Mouse (Mus musculus): ENCODE results near the gene Sema5b. TPM values are rescaled to one million over a fixed set of nuclear protein-coding genes. Genes with fewer than 3 reads are reported as not detected.

Sema5b gene
- total RNA-seq, 1 experiment from 2014 or later = not detected

GRCm38 (mm10) chr16:35613851-35614804 is 73.2 kb downstream of the Sema5b start:
- no peak for ATAC-seq (ENCODE audit: extremely low read depth, insufficient number of reproducible peaks, low FRiP score, poor library complexity, severe bottlenecking)

GRCm38 (mm10) chr16:35617732-35618131 is 76.8 kb downstream of the Sema5b start:
- ATAC-seq (ENCODE audit: extremely low read depth, insufficient number of reproducible peaks, low FRiP score, poor library complexity, severe bottlenecking) = no peak

- no peak for ATAC-seq (ENCODE audit: extremely low read depth, insufficient number of reproducible peaks, low FRiP score, poor library complexity, severe bottlenecking)
Observed at GRCm38 (mm10) chr16:35623026-35623425, 82.1 kb downstream of the Sema5b start.

- ATAC-seq (ENCODE audit: extremely low read depth, insufficient number of reproducible peaks, low FRiP score, poor library complexity, severe bottlenecking) = no peak
Observed at GRCm38 (mm10) chr16:35623986-35624385, 83.0 kb downstream of the Sema5b start.

- ATAC-seq (ENCODE audit: extremely low read depth, insufficient number of reproducible peaks, low FRiP score, poor library complexity, severe bottlenecking) = no peak
Observed at GRCm38 (mm10) chr16:35624877-35625276, 83.9 kb downstream of the Sema5b start.

GRCm38 (mm10) chr16:35625286-35626020 is 84.5 kb downstream of the Sema5b start:
- ATAC-seq (ENCODE audit: extremely low read depth, insufficient number of reproducible peaks, low FRiP score, poor library complexity, severe bottlenecking) = no peak

GRCm38 (mm10) chr16:35627992-35628607 is 87.2 kb downstream of the Sema5b start:
- ATAC-seq (ENCODE audit: extremely low read depth, insufficient number of reproducible peaks, low FRiP score, poor library complexity, severe bottlenecking) = no peak

- no peak for ATAC-seq (ENCODE audit: extremely low read depth, insufficient number of reproducible peaks, low FRiP score, poor library complexity, severe bottlenecking)
Observed at GRCm38 (mm10) chr16:35630470-35631183, 89.7 kb downstream of the Sema5b start.

GRCm38 (mm10) chr16:35633058-35633457 is 92.1 kb downstream of the Sema5b start:
- ATAC-seq (ENCODE audit: extremely low read depth, insufficient number of reproducible peaks, low FRiP score, poor library complexity, severe bottlenecking) = no peak

GRCm38 (mm10) chr16:35634971-35635370 is 94.0 kb downstream of the Sema5b start:
- ATAC-seq (ENCODE audit: extremely low read depth, insufficient number of reproducible peaks, low FRiP score, poor library complexity, severe bottlenecking) = no peak

- ATAC-seq (ENCODE audit: extremely low read depth, insufficient number of reproducible peaks, low FRiP score, poor library complexity, severe bottlenecking) = no peak
Observed at GRCm38 (mm10) chr16:35639505-35639904, 98.6 kb downstream of the Sema5b start.

- ATAC-seq (ENCODE audit: extremely low read depth, insufficient number of reproducible peaks, low FRiP score, poor library complexity, severe bottlenecking) = no peak
Observed at GRCm38 (mm10) chr16:35648862-35649261, 107.9 kb downstream of the Sema5b start.

GRCm38 (mm10) chr16:35652206-35652605 is 111.3 kb downstream of the Sema5b start:
- no peak for ATAC-seq (ENCODE audit: extremely low read depth, insufficient number of reproducible peaks, low FRiP score, poor library complexity, severe bottlenecking)

- no peak for ATAC-seq (ENCODE audit: extremely low read depth, insufficient number of reproducible peaks, low FRiP score, poor library complexity, severe bottlenecking)
Observed at GRCm38 (mm10) chr16:35652706-35653105, 111.8 kb downstream of the Sema5b start.

GRCm38 (mm10) chr16:35653951-35654350 is 113.0 kb downstream of the Sema5b start:
- ATAC-seq (ENCODE audit: extremely low read depth, insufficient number of reproducible peaks, low FRiP score, poor library complexity, severe bottlenecking) = no peak

- ATAC-seq (ENCODE audit: extremely low read depth, insufficient number of reproducible peaks, low FRiP score, poor library complexity, severe bottlenecking) = no peak
Observed at GRCm38 (mm10) chr16:35660222-35660621, 119.3 kb downstream of the Sema5b start.

GRCm38 (mm10) chr16:35663831-35664414 is 123.0 kb downstream of the Sema5b start:
- no peak for ATAC-seq (ENCODE audit: extremely low read depth, insufficient number of reproducible peaks, low FRiP score, poor library complexity, severe bottlenecking)

GRCm38 (mm10) chr16:35664847-35665246 is 123.9 kb downstream of the Sema5b start:
- ATAC-seq (ENCODE audit: extremely low read depth, insufficient number of reproducible peaks, low FRiP score, poor library complexity, severe bottlenecking) = no peak
